Mouse (Mus musculus): ENCODE results near the gene Ccdc142.
A peak's percentile ranks its signal among the peaks of the same experiment; 100 is the strongest.

Ccdc142 gene

DNA sequence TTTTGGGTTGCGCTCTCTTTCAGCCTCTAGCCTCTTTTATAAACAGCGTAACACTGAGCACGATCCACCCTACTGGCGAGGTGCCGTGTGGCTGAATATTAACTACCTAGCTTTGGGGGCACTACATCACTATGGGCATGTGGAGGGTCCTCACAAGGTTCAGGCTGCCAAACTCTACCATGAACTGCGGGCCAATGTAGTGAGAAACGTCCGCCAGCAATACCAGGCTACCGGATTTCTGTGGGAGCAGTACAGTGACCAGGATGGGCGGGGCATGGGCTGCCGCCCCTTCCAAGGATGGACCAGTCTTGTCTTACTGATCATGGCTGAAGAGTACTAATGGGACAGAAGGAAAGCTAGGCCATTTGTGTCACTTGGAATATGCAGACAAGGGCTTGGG lies 17.0 kb downstream of the Ccdc142 start:
- no peak for DNase-seq (ENCODE audit: low spot score)

DNA sequence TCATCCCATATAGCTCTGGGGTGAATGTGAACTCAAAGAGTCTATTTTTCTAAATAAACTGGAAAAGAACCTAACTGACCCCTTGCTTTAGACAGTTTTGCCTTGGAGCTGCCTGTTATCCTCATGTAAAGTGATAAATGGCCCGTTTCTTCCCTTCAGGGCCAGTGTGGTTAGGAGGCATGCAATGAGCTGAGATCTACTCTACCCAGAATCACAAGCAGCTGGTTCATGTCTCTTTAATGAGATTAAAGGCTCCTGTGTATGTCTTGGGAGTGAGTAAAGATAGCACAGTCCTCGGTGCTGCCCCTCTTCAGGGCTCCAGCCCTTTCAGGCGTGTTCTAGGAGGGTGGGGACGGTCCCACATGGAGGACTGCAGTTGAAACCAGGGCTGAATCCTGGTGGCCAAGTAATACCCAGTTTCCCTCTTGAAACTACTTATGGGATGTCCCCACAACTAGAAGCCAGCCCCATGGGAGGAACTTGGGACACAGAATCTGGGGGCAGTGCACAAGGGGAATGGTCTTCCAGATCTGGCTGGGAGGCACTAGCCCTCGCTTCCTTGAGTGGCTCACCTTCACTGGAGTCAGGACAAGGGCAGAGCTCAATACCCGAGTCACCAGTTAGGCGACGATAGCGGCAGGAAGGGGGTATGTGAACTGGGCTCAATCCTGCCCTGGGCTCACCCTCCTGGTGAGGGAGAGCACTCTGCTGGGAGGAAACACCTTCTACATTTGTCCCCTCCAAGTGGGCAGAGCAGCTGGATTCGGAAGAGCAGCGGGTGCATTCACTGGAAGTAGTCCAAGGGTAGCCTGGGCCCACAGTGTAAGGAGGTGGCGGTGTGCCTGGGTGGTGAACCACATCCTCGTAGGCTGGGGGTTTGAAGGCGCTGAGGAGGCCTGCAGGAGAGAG lies 17.7 kb downstream of the Ccdc142 start:
- DNase-seq (ENCODE audit: low spot score): no peak

DNA sequence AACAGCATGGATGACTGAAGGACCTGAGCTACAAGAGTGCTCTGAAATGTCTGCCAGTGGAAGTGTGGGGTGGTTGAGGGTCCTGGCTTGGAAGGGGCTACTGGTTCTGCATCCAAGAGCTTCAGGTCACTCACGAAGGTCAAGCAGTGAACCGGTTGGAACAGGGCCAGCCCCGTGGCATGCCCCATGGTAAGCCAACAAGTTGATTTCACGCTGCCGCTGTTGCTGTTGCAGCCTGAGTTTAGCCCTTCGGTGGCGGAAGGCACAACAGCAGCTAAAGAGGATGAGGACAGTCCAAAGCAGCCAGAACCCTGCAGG lies 18.3 kb downstream of the Ccdc142 start:
- DNase-seq (ENCODE audit: low spot score): no peak

DNA sequence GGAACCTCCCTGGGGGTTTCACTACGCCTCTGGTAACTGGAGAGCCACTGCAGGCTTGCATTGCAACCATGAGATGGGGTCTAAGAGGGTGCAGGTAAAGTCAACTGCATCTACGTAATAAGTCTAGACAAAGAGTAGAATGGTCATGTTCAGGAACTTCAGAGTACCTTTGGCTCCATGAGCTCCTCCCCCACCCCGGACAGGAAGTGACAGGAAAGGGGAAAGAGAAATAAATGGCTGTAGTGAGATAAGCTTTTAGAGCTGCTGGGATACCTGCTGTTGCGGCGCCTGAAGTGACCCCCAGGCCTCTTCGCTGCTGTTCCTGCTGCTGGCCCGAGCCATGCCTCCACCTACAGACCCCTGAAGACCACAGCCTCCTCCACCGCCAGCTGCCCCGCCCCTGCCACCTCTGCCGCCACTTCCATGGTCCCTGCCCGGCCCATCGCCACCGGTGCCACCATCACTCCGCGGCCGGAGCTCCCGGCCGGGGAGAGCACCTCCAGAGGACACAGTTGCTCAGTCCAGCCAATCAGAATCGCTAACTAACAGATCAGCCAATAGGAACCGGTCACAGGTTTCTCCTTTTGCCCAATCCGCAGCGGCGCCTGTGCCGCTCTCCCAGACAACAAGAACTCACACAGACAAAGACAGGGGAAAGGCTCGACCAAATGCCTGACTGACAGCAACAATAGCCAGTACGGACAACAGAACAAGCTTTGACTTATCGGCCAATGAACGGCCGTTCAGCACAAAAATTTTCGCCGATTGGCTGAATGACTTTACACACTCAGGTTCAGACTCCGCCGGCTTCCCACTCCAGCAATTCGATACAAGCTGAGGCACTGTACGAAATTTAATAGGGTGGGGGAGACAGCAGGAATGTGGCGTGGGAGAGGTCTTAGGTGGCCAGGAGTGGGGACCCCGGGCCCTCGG lies 19.8 kb downstream of the Ccdc142 start, which contains the start of gene Wbp1:
Gene Wbp1 (minus strand): TSS at position 630 of the 933 bp plus-strand sequence.
- DNase-seq (ENCODE audit: low spot score): peak; percentile 97

DNA sequence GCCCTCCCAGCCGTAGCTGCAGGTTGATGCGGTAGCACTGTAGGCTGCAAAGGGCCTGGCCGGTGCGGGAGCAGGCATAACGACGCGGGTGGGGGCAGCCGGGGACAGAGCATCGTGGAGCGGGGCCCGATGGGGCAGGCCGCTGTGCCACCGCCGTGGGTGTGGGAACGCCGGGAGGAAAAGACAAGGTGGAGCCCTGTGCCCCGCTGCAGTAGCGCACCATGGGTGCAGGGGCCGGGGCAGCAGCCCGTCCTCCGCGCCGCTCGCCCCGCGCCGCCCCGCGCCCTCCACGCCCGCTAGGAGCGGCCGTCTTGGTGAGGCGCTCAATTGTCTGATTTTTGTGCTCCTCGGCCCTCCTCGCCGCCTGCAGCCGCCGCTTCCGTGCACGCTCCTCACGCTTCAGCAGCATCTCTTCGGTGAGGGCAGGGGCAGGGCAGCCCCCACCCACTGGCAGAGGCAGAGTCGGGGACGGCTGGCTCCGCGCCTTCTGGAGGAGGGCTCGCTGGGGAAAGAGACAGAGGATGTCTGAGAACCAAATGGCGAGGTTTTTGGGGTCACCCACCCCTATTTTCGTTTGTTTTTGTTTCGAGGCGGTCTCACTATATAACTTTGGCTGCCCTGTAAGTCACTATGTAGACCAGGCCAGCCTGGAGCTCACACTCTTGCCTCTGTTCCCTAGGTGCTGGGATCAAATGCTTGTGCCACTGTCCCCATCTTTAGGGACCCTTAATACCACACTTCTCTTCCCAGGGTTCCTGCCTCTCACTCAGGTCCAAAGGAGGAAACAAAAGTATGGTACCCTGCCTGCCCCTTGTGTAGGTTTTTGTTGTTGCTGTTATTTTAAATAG lies 20.7 kb downstream of the Ccdc142 start:
- no peak for DNase-seq (ENCODE audit: low spot score)

DNA sequence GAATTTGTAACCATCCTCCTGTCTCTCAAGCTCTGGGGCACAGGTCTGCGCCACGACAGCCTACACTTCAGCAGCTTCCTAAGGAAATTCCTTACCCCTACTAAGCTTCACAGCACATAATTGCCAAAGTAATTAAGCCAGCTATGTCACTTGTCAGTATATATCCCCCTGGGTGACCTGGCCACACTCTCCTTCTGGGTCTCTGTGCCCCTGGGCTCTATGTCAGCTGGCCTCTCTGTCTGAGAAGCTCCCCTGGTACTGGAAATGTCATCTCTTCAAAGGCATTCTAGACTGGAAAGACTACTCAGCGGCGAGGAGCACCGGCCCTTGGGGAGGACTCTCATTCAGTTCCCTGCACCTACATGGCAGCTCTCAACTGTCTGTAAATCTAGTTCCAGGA lies 21.6 kb downstream of the Ccdc142 start:
- no peak for DNase-seq (ENCODE audit: low spot score)

DNA sequence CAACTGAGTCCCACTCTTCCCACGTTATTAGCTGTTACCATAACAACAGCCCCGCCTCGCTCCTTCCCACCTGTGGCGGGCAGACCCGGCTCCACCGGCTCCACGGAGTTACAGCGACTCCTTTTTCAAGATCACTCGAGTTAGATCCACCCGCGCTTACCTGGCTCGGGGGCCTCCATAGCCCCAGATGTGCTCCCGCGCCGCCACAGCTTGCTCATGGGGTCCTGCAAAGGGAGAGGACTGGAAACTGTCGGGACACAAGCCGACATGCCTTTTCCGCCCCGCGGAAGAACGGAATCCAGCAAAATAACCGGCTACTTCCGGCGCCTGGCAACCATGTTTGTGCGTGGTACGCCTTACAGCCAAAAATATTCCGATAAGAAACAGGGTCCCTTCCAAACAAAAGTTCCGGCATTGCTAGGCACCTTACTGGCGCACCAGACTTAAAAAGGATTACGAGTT lies 23.5 kb downstream of the Ccdc142 start:
- DNase-seq (ENCODE audit: low spot score): peak; percentile 94

DNA sequence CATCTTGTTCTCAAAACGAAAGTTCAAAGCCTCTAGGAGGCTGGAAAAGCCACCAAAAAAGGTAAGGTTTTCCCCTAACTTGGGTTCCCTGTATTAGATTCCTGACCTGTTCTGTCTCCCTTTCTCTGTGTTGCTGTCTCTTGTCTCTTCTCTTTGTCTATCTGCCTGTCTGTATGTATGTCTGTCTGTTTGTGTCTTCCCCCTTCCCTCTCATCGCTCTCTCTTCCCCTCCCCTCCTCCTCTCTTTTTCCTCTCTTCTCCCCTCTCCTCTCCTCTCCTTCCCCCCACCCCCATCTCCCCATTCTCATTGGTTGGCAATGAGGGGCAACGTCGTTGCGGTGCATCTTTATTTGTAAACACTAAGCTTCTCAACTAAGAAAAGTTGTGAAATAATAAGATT lies 23.9 kb downstream of the Ccdc142 start, which contains the start of gene Ino80b:
Gene Ino80b (minus strand): TSS at position 101 of the 400 bp plus-strand sequence.
- no peak for DNase-seq (ENCODE audit: low spot score)

DNA sequence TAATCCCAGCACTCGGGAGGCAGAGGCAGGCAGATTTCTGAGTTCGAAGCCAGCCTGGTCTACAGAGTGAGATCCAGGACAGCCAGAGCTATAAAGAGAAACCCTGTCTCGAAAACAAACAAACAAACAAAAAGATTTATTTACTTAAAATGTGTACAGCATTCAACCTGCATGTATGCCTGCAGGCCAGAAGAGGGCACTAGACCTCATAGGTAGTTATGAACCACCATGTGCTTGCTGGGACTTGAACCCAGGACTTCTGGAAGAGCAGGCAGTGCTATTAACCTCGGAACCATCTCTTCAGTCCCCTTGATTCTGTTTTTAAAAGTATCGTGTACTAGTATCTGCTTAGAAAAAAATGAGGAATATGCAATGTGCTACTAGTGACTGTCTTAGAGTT lies 26.0 kb downstream of the Ccdc142 start:
- no peak for DNase-seq (ENCODE audit: low spot score)

DNA sequence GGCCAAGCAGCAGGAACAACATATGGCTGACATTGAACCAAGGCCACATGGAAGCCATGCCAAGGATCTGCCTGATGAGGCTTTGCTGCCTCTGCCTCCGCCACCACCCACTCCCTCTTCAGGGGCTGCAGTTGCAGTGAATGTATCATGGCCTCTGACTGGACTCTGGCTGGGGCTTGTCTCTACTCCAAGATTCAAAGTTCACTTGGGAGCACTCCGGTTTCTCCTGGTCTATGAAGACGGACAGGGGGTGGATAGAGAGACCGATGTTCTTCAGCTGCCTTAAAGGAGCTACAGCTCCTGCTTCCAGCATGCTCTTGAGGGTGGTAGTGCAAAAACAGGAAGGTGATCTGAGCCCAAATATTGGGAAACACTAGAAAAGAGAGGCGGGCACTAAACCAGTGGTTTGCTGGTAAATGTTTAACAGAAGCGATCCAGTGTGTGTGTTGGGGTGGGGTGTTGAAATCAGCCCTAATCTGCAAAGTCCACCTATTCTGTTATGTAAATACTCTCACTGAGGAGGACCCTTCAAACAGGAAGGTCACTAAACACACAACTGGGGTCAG lies 30.2 kb downstream of the Ccdc142 start:
- DNase-seq (ENCODE audit: low spot score): no peak

DNA sequence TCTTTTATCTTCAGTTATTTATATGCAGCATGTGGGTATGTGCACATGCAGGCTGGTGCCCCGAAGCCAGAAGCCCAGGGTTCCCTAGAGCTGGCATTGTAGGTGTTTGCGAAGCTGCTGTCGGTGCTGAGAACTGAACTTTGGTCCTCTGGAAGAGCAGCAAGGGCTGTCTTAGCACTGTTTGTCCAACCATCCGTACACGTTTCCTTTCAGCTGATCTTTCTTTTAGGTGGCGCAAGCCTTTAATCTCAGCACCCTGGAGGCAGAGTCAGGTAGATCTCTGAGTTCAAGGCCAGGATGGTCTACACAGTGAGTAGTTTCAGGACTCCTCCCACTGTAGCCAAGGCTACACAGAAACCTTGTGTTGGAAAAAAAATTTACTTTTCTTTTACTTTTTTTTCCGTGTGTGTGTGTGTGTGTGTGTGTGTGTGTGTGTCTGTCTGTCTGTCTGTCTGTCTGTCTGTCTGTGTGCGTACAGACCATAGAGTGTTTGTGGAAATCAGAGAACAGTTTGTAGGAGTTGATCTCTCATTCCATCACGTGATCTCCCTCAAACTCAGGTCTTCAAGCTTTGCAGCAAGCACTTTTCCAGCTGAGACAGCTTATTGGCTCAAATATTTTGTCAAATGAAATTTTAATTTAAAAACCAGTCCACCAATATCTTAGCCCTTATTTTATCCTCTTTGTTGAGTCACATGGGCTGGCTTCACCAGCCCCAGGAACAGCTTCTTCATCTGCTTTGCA lies 30.9 kb downstream of the Ccdc142 start:
- DNase-seq (ENCODE audit: low spot score): no peak

DNA sequence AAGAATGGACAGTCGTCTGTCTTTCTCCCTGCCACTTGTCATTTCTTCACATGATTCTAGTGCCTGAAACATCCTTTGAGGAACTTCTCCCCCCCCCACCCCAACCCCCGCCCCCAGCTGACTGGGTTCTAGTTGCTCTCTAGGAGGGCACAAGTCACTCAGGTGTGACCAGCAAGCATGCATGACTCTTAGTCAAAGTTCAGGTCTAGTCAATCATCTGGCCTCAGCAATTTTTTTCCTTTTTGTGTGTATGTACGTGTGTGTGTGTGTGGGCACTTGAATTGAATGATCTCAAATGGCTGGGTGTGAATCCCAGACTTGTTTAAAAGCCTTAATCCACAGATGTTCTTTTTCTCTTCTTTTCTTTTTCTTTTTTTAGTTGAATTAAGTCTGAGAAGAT lies 32.8 kb downstream of the Ccdc142 start:
- DNase-seq (ENCODE audit: low spot score): no peak

DNA sequence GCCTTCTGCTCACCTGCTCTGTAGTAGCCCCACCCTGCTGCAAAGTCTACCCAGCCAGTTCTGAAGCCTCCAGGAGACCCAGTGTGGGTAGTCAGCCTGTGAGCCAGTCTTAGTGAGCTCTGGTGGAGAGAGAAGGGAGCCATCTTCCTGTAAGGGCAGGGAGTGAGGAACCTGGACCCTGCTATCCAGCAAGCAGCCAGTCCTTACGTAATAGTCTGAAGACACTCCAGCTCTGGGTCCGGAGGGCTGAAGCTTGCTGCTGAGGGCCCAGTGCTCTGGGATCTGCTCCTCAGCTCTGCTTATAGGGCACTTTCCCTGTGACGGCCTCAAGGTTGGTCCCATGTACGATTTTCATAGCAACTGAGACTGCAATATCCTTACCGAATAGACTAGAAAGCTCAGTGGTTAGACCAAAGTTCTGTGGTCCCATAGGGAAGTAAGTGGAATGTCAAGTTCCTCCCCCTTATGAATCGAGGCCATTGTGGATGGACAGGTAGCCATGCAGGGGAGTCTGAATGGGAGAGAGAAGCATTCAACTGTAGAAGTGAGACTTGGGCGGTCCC lies 33.6 kb downstream of the Ccdc142 start, which contains the start of gene Rtkn:
Gene Rtkn (plus strand): TSS at position 513 of the 563 bp plus-strand sequence.
- no peak for DNase-seq (ENCODE audit: low spot score)

DNA sequence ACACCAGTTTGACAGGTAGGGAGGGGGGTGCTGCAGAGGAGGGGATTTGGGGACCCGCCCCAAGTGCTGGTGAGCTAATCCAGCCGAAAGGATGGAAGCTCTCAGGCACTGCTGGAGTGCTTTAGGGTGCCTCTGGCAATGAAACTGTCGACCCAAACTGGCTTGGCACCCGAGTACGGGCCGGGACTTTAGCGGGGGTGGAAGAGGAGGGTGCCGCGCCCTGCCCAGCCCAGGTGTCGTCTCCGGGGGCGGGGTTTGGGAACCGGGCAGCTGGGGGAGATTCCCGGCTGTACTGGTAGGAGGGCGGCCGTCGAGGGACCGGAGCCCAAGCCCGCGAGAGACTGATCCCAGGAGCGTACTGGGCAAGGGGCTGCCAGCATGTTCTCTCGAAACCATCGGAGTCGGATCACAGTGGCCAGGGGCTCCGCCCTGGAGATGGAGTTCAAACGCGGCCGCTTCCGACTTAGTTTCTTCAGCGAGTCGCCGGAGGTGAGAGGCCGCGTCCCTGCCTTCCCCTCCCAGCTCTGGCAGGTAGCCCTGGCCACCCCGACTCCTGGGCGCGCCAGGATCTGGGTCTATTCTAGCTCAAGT lies 34.3 kb downstream of the Ccdc142 start:
- DNase-seq (ENCODE audit: low spot score): no peak

DNA sequence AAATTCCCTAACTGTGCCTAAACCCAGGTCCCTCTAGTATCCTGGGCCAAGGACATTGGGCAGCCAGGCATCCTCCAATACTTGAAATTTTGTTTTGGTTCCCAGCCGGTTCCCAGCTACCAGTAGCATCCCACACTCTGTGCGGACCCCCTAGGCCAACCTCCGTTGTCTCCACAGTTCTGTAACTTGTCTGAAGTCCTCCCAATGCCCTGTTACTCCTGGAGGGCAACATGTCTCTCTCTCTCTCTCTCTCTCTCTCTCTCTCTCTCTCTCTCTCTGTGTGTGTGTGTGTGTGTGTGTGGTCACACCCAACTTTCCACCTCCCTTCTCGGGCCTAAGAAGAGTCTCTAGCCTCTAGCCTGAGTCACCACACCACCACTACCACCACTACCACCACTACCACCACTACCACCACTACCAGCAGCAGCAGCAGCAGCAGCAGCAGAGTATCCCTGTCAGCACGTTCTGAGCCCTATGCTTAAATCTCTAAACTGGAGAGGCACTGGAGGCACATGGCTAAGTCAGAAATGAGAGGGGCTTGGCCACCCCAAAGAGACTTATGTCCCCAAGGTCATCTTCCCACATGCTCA lies 35.0 kb downstream of the Ccdc142 start:
- DNase-seq (ENCODE audit: low spot score): no peak

DNA sequence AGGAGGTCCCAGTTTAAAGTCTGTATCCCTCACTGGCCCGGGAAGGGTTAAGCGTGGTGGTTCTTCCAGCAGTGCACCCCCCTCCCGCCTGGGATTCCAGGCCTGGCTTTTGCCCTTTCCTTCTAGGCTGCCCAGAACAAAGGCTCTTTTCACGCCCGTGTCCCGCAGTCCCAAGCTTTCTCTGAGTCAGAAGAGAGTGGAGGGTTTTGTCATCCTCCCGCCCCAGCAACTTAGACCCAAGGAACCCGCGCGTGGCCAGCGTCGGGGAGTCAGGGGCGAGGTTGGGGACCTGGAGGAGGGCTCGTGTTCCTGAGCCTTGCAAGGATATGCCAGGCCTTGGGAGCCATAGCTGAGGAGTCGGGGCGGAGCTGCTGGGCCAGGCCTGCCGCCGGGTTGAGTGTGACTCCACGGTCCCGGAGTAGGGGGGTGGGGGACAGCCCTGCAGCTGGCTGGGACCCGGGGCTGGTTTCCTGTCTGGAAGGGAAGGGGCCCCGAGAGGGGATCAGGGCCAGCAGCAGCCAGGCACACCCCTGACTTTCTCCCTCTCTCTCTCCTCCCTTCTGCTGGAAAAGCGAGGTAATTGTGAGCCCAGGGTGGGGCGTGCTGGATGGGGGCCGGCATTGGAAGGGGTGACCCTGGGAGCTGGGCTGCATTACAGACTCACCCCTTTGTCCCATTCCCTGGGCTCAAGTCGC lies 35.6 kb downstream of the Ccdc142 start:
- DNase-seq (ENCODE audit: low spot score): no peak

DNA sequence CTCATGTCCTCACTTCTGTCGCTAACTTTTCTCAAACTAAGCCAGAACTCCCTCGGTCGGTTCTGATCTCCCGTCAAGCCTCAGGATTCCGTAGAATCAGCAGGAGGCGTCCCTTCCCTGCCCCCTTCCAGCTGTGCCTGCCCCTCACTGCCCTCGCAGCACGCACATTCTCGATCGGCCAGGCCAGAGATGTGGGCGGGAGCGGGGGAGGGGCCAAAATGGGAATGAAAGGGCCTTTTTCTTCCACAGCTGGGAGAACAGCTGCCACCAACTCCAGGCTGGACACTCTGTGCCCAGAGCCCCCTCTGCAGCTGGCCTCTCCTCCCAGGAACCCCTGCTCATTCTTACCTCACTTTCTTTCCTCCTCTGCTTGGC lies 36.2 kb downstream of the Ccdc142 start:
- DNase-seq (ENCODE audit: low spot score): no peak

DNA sequence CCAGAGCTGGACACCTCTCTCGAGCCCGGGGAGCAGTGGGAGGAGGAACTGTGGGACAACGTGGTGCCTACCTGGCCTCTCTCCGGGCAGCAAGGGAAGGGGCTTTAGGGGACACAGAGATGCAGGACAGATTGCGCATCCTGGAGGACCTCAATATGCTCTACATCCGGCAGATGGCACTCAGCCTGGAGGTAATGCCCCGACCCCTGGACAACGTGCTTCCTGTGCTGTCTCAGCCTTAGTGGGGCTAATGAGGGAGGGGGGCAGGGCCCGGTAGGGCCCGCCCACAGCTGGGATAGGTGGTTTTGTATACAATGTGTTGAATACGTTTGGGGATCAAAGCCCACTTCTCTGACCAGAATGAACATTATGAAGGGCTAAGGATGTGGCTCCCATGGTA lies 36.7 kb downstream of the Ccdc142 start:
- DNase-seq (ENCODE audit: low spot score): no peak

DNA sequence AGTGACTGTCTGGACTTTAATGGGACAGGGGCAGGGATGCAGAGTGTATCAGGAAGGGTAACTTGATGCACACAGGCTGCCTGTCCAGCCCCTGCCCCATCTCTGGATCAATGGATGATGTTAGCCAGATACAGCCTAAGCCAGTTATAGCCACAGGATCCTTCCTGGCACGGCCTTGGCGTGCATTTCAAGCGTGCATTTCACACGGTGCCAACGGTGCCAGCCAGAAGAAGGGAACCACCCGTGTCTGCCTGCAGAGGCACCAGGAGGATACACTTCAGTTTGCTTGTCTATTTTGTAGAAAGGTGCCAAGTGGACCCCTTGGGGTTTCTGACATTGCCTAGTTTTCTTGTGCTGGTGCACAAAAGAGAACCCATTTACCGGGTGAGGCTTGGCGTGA lies 38.6 kb downstream of the Ccdc142 start:
- DNase-seq (ENCODE audit: low spot score): no peak

Measured in c-Kit-positive CD71-positive TER-119-positive erythroid progenitor cells, embryonic 14.5 days (primary cell).